Mouse (Mus musculus): Measurements from ENCODE around the gene Ulk2.

GRCm38 (mm10) chr11:61788550-61788949 lies 66.3 kb downstream of the Ulk2 start:
- TF ChIP-seq POLR2A (IDR thresholded peaks at IDR 0.05; ENCODE audit: borderline replicate concordance, insufficient read depth, low read length) (no peak), CTCF (IDR thresholded peaks at IDR 0.05; ENCODE audit: borderline replicate concordance, insufficient read depth, low read depth, low read length) (no peak)

Measured in cerebellum, adult 2 months (tissue).